Mouse (Mus musculus) spleen, adult 2 months (tissue): Measurements from ENCODE around the gene Frmd7.

Source experiments
- CTCF ChIP-seq: fragments of 200-500 bp; IDR thresholded peaks from 2 replicates; pipeline ENCODE4 v1.5.1; 2011; ENCODE audit warnings: mild to moderate bottlenecking, inconsistent platforms; ENCODE audit not compliant: insufficient read depth, insufficient read length, insufficient replicate concordance; ENCODE audit errors: extremely low read depth
- POLR2A ChIP-seq: fragments of 200-500 bp; IDR thresholded peaks from 2 replicates; pipeline ENCODE4 v1.6.1; 2011; ENCODE audit warnings: low read depth, low read length, inconsistent platforms

DNA sequence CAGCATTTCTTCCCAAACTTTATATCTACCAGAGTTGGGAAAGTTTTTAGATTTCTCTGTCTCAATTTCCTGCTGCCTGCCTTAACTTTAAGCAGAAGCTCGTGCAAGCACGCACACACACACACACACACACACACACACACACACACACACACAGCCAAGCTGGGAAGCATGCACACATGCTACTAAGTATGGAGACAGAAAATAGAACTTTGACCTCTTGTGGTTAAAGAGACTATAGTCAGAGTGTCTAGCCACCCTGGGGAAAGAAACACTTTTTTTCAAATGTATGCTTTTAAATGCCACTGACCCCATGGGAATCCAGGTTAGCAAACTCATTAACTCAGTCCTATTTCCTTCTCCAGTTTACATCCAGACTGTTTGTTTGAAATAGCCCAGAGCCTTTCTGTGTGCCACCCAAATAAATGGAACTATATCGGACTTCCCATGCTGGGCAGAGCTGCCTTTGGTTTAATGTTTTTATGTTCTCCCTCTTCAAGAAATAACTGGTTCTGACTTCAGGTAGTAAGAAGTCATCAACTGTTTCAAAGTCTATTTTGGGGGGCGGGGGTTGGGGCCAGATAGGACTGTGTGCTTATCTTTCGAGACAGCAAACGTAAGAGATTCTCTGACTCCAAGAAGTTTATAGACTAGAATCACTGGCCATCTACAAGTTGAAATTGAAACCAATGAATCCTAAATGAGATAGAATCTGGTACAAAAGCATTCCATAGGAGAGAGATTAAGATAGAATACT is 91.9 kb downstream of the Frmd7 start:
- TF ChIP-seq POLR2A (no peak), CTCF (no peak)
